Mouse (Mus musculus): ENCODE results near the gene Tmem94. TPM values are rescaled to one million over a fixed set of nuclear protein-coding genes. Genes with fewer than 3 reads are reported as not detected.

The Tmem94 gene
- polyA plus RNA-seq, 1 experiment from 2014 or later: 34.5 TPM

GRCm38 (mm10) chr11:115803072-115803709, 38.0 kb downstream of the Tmem94 start:
- ATAC-seq (ENCODE audit: low FRiP score, low TSS enrichment): no peak
- H3K4me2 ChIP-seq (replicated peaks; ENCODE audit: low read depth, low read length): no peak overlapping the region
- H3K27me3 ChIP-seq (ENCODE audit: insufficient read depth, low read length): no peaks in the 10 kb centered on the region
- no peak overlapping the region for H3K9ac ChIP-seq (replicated peaks; ENCODE audit: low read length)
- H3K36me3 ChIP-seq (ENCODE audit: insufficient read depth, low read length): peaks cover 77% of the 10 kb centered on the region
- no peaks in the 10 kb centered on the region for H3K9me3 ChIP-seq (ENCODE audit: low read length)
- H3K27ac ChIP-seq (ENCODE audit: low read length): no peak overlapping the region
- 84% methylated on average over 24 of the region's 24 CpGs for WGBS
- peaks cover 6% of the 10 kb centered on the region for H3K4me1 ChIP-seq (ENCODE audit: insufficient read depth, low read length)
- no peak overlapping the region for H3K4me3 ChIP-seq (ENCODE audit: low read length)

GRCm38 (mm10) chr11:115805005-115805404, 39.8 kb downstream of the Tmem94 start:
- Histone ChIP-seq H3K9me3 (ENCODE audit: low read length) (no peaks in the 10 kb centered on the region), H3K4me1 (ENCODE audit: insufficient read depth, low read length) (peaks cover 25% of the 10 kb centered on the region), H3K4me3 (ENCODE audit: low read length) (no peak overlapping the region), H3K27ac (ENCODE audit: low read length) (no peak overlapping the region), H3K4me2 (replicated peaks; ENCODE audit: low read depth, low read length) (no peak overlapping the region), H3K36me3 (ENCODE audit: insufficient read depth, low read length) (peaks cover 67% of the 10 kb centered on the region), H3K9ac (replicated peaks; ENCODE audit: low read length) (no peak overlapping the region), H3K27me3 (ENCODE audit: insufficient read depth, low read length) (no peaks in the 10 kb centered on the region)
- WGBS: 98% methylated on average over 7 of the region's 7 CpGs
- ATAC-seq (ENCODE audit: low FRiP score, low TSS enrichment): no peak

DNA sequence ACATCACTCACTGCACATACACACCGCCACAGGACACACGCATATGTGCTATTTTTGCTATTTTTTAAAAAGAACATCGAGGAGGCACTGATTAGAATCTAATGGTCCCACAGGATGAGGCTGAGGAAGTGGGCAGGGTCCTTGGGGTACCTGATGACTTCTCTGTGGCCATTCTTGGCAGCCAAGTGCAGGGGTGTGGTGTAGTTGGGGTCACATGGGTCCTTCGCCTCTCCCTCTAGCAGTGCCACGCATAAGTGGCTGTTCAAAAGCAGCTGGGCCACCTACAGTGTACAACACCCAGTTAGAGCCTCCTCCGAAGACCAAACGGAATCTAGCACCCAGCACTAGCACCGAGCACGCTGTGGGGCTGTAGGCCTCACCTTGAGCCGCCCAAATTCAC, 40.9 kb downstream of the Tmem94 start:
- Histone ChIP-seq H3K36me3 (ENCODE audit: insufficient read depth, low read length) (peaks cover 63% of the 10 kb centered on the region), H3K27ac (ENCODE audit: low read length) (no peak overlapping the region), H3K4me2 (replicated peaks; ENCODE audit: low read depth, low read length) (no peak overlapping the region), H3K9ac (replicated peaks; ENCODE audit: low read length) (no peak overlapping the region), H3K4me1 (ENCODE audit: insufficient read depth, low read length) (peaks cover 36% of the 10 kb centered on the region), H3K9me3 (ENCODE audit: low read length) (no peaks in the 10 kb centered on the region), H3K4me3 (ENCODE audit: low read length) (no peak overlapping the region), H3K27me3 (ENCODE audit: insufficient read depth, low read length) (no peaks in the 10 kb centered on the region)
- no peak for ATAC-seq (ENCODE audit: low FRiP score, low TSS enrichment)
- 90% methylated on average over 10 of the region's 10 CpGs for WGBS

DNA sequence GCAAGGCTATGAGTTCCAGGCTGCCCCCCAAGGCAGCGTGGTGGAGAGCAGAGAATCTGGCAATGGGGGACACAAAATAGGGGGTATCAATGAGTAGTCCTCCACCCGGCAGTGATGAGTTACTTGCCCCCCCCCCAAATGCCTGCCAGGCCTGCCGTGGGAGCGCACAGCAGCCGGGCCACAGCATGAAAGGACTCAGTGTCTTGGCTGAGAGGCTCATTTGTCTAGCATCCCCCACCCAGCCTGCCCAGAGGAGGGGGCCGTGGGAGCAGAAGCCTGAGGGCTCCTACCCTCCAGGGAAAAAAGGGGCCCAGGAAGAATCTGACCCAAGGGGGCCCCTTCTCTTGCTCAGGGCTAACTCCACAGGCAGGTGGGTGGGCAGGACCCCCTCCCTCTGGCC, 42.1 kb downstream of the Tmem94 start:
- Histone ChIP-seq H3K27me3 (ENCODE audit: insufficient read depth, low read length) (no peaks in the 10 kb centered on the region), H3K9ac (replicated peaks; ENCODE audit: low read length) (no peak overlapping the region), H3K27ac (ENCODE audit: low read length) (no peak overlapping the region), H3K4me1 (ENCODE audit: insufficient read depth, low read length) (peaks cover 48% of the 10 kb centered on the region), H3K9me3 (ENCODE audit: low read length) (no peaks in the 10 kb centered on the region), H3K4me3 (ENCODE audit: low read length) (no peak overlapping the region), H3K36me3 (ENCODE audit: insufficient read depth, low read length) (peaks cover 56% of the 10 kb centered on the region), H3K4me2 (replicated peaks; ENCODE audit: low read depth, low read length) (no peak overlapping the region)
- WGBS: 88% methylated on average over 6 of the region's 6 CpGs
- ATAC-seq (ENCODE audit: low FRiP score, low TSS enrichment): no peak

DNA sequence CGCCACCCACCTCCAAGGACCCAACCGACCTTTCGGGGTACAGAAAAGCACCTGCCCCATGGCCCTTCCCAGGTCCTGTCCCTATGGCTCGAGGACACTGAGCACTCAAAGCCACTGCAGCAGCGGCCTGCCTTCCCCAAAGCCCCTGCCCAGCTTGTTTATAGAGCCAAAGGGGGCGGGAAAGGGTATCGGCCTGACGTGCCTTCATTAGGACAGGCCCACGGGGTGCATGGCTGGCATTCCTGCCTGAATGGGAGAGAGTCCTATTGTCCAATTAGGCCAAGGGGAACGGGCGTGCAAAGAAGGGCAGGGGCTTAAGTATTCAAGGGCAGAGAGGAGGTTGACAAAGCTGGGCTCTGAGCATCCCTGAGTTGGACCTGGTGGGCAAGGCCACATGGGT, 42.7 kb downstream of the Tmem94 start:
- H3K4me2 ChIP-seq (replicated peaks; ENCODE audit: low read depth, low read length): peak overlapping the region; percentile 75
- WGBS: 70% methylated on average over 11 of the region's 11 CpGs
- H3K9ac ChIP-seq (replicated peaks; ENCODE audit: low read length): no peak overlapping the region
- H3K4me1 ChIP-seq (ENCODE audit: insufficient read depth, low read length): peaks cover 53% of the 10 kb centered on the region
- ATAC-seq (ENCODE audit: low FRiP score, low TSS enrichment): no peak
- H3K4me3 ChIP-seq (ENCODE audit: low read length): no peak overlapping the region
- H3K27ac ChIP-seq (ENCODE audit: low read length): no peak overlapping the region; the same call in 1 of the 2 replicates
- H3K9me3 ChIP-seq (ENCODE audit: low read length): no peaks in the 10 kb centered on the region
- peaks cover 49% of the 10 kb centered on the region for H3K36me3 ChIP-seq (ENCODE audit: insufficient read depth, low read length)
- H3K27me3 ChIP-seq (ENCODE audit: insufficient read depth, low read length): no peaks in the 10 kb centered on the region

- no peak; the same call in 1 of the 2 replicates for ATAC-seq (ENCODE audit: low FRiP score, low TSS enrichment)
- H3K4me1 ChIP-seq (ENCODE audit: insufficient read depth, low read length): peaks cover 53% of the 10 kb centered on the region
- H3K27ac ChIP-seq (ENCODE audit: low read length): peak overlapping the region; percentile 75
- peak overlapping the region; percentile 91; the same call in 1 of the 2 replicates for H3K9ac ChIP-seq (replicated peaks; ENCODE audit: low read length)
- peak overlapping the region; percentile 75 for H3K4me2 ChIP-seq (replicated peaks; ENCODE audit: low read depth, low read length)
- H3K36me3 ChIP-seq (ENCODE audit: insufficient read depth, low read length): peaks cover 41% of the 10 kb centered on the region
- 35% methylated on average over 10 of the region's 10 CpGs for WGBS
- no peaks in the 10 kb centered on the region for H3K9me3 ChIP-seq (ENCODE audit: low read length)
- no peaks in the 10 kb centered on the region for H3K27me3 ChIP-seq (ENCODE audit: insufficient read depth, low read length)
- 0 out of 2 replicates have a peak overlapping the region, but pooled peaks have one; percentile 3 for H3K4me3 ChIP-seq (ENCODE audit: low read length)
Measured at GRCm38 (mm10) chr11:115808696-115809310, 43.6 kb downstream of the Tmem94 start.

DNA sequence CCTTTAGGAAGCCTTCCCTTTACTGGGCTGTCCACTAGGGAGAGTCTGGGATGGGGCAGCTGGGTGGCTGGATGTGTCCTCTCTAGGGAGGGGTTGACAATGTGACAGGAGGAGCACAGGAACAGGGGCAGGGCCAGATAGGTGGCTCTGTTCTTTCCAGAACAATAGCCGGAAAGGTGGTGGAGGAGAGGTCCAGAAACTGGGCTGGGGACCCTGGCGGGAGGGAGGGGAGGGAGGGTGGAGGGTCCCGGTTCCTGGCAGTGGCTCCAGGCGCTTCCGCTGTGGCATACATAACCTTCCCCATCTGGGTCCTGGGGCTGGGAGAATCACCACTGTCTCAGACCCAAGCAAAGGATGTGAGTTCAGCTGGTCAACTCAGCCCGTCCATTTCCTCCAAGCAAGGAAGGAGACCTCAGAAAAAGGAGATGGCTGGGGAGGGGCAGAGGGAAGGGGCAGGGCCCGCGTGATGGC, 44.1 kb downstream of the Tmem94 start:
- Histone ChIP-seq H3K27ac (ENCODE audit: low read length) (peak overlapping the region; percentile 75), H3K9ac (replicated peaks; ENCODE audit: low read length) (peak overlapping the region; percentile 91), H3K4me3 (ENCODE audit: low read length) (peak overlapping the region; percentile 96; the same call in 1 of the 2 replicates), H3K9me3 (ENCODE audit: low read length) (no peaks in the 10 kb centered on the region), H3K27me3 (ENCODE audit: insufficient read depth, low read length) (no peaks in the 10 kb centered on the region), H3K4me1 (ENCODE audit: insufficient read depth, low read length) (peaks cover 57% of the 10 kb centered on the region), H3K4me2 (replicated peaks; ENCODE audit: low read depth, low read length) (peak overlapping the region; percentile 75), H3K36me3 (ENCODE audit: insufficient read depth, low read length) (peaks cover 38% of the 10 kb centered on the region)
- ATAC-seq (ENCODE audit: low FRiP score, low TSS enrichment): peak; percentile 0; the same call in 1 of the 2 replicates
- WGBS: 55% methylated on average over 8 of the region's 8 CpGs

GRCm38 (mm10) chr11:115810377-115810776, 45.1 kb downstream of the Tmem94 start:
- Histone ChIP-seq H3K27me3 (ENCODE audit: insufficient read depth, low read length) (no peaks in the 10 kb centered on the region), H3K4me3 (ENCODE audit: low read length) (peak overlapping the region; percentile 96), H3K9me3 (ENCODE audit: low read length) (no peaks in the 10 kb centered on the region), H3K36me3 (ENCODE audit: insufficient read depth, low read length) (peaks cover 28% of the 10 kb centered on the region), H3K27ac (ENCODE audit: low read length) (peak overlapping the region; percentile 75), H3K4me1 (ENCODE audit: insufficient read depth, low read length) (peaks cover 61% of the 10 kb centered on the region), H3K9ac (replicated peaks; ENCODE audit: low read length) (peak overlapping the region; percentile 91), H3K4me2 (replicated peaks; ENCODE audit: low read depth, low read length) (peak overlapping the region; percentile 75)
- WGBS: 20% methylated on average over 14 of the region's 14 CpGs
- no peak for ATAC-seq (ENCODE audit: low FRiP score, low TSS enrichment)

DNA sequence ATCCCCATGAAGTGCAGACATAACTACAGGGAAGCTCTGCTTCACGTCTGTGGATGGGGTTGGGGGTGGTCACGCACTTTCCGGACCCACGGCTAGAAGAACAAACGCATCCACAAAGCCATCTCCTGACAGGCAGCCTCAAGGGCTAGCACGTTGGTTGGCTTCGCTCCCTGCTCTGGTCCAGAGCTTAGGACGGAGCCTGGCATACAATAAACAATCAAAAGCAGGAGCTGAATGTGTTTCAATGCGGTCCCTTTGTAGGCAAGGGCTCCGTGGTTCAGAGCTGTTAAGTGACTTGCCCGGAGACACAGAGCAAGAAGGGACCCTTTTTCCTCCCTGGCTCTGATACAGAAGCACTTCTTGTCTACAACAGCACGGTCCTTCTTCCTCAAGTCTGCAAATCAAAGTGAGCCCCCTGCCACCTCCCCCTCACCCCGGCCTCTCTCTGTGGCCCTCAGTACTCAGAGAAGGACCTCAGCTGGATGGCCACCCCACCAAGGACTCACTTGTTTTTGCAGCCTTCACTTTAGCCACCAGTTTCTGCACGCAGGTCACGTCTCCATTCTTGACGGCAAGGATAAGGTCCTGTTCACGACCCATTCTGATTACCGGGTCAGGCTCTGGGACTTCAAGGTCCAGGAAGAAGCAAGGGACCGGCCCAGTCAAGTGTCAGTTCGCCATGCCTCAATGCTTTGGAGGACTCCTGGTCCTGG, 46.3 kb downstream of the Tmem94 start:
- H3K27me3 ChIP-seq (ENCODE audit: insufficient read depth, low read length): no peaks in the 10 kb centered on the region
- H3K9me3 ChIP-seq (ENCODE audit: low read length): no peaks in the 10 kb centered on the region
- peak overlapping the region; percentile 75 for H3K4me2 ChIP-seq (replicated peaks; ENCODE audit: low read depth, low read length)
- WGBS: 69% methylated on average over 20 of the region's 20 CpGs
- peak overlapping the region; percentile 96 for H3K4me3 ChIP-seq (ENCODE audit: low read length)
- peaks cover 68% of the 10 kb centered on the region for H3K4me1 ChIP-seq (ENCODE audit: insufficient read depth, low read length)
- peak overlapping the region; percentile 87; the same call in 1 of the 2 replicates for H3K27ac ChIP-seq (ENCODE audit: low read length)
- H3K36me3 ChIP-seq (ENCODE audit: insufficient read depth, low read length): peaks cover 21% of the 10 kb centered on the region
- ATAC-seq (ENCODE audit: low FRiP score, low TSS enrichment): no peak
- peak overlapping the region; percentile 91 for H3K9ac ChIP-seq (replicated peaks; ENCODE audit: low read length)

All from kidney, embryonic 16.5 days (tissue).